Mouse (Mus musculus): Measurements from ENCODE around the gene Plxnc1. TPM values are rescaled to one million over a fixed set of nuclear protein-coding genes. Genes with fewer than 3 reads are reported as not detected.

Plxnc1 gene
- polyA plus RNA-seq, 2 experiments from 2014 or later = 23.6 to 29.0 TPM

GRCm38 (mm10) chr10:94811907-94812851 is 132.5 kb downstream of the Plxnc1 start:
- ATAC-seq = no peak

DNA sequence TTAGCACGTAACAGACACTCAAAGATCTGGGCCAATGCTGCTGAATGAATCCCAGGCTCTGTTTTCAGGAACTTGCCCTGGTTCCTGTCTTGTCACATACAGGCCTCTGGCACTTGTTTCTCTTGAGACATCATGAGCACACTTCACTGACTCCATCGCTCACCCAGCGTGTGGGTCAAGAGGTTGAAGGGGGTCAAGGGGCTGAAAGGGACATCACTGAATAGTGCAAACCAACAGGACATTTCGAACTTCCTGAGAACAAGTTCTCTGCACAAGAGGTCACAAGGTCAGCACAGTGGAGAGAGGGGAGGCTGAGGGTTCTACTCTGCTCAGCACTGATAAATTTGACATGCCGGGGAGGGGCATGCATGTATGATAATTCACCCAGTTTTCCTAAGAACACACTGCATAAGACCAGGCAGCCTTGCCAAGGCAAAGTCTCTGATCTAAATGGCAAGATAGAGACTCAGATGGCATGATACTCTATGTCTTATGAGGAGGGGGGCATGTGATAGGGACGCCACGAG is 134.6 kb downstream of the Plxnc1 start:
- no peak for ATAC-seq

DNA sequence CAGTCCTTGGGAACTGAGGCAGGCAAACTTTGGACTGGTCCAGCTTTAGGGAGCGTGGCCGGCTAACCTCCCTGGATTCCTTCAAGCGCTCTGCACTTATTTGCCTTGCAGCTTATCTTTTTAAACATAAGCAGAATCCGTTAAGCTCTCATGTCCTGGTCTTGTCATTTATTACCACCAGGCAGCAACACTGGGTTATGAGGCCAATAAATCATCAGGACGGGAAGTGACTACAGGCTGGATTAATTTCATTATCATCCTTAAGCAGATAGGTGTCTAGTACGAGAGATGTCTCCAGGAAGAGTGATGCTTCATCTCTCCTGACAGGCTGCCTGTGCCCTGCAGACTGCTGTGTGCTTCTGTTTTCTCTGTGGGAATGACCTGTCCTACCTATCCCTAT is 136.4 kb downstream of the Plxnc1 start:
- ATAC-seq = no peak

- ATAC-seq = no peak
Observed at GRCm38 (mm10) chr10:94807323-94807722, 137.3 kb downstream of the Plxnc1 start.

DNA sequence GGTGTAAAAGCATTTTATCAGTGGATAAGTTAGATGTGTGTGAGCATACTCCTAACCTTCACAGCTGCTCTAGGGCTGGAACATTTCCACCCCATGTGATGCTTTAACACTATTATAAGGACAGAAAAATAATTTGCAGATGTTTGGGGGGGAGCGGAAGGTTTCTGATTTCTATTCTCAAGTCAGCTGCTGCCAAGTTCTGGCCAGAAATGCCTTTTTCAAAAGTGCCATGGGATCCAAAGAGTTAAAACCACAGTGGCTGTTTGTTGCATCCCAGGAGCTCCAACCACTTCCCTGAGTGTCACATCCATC is 139.8 kb downstream of the Plxnc1 start:
- no peak for ATAC-seq

DNA sequence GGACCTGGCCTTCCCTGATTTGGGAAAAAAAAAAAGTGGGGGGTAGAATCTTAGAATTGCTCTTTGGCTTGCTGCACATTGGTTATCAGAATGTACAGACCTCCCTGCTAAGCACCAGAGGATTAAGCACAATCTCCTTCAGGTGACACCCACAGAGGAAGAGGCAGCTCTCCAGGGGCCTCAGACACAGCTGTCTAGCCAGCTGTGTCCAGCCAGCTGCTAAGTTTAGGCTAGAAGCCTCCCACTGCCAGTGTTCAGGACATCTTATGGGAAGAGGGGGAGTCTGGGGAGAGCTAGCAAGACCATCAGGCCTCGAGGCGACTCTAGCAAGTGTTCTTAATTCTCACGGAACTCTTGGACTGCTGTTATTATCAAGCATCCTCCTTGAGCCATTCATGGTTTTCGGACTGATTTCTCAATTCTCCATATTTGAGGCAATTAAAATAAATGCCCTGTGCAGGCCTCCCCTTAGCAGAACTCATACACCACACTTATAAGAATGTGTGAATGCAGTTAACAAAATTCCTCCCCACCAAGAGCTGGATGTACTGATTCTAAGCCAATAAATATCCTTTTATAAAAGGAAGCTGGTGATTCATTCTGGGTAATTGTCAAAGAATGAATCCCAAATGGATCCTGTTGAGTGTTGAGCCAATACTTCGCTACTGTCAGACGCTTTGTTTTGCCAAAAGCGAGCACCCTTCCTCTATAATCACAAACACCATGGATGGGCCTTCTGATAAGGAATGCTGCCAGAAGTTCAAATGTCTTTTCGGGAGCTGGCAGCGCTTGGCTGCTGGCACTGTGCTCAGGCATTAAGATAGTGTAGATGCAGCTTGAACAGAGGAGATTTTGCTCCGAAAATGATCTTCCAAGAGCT is 140.4 kb downstream of the Plxnc1 start:
- ATAC-seq = no peak

- ATAC-seq = no peak
Observed at GRCm38 (mm10) chr10:94800677-94801354, 143.8 kb downstream of the Plxnc1 start.

GRCm38 (mm10) chr10:94799485-94800239 is 145.0 kb downstream of the Plxnc1 start:
- ATAC-seq = no peak

DNA sequence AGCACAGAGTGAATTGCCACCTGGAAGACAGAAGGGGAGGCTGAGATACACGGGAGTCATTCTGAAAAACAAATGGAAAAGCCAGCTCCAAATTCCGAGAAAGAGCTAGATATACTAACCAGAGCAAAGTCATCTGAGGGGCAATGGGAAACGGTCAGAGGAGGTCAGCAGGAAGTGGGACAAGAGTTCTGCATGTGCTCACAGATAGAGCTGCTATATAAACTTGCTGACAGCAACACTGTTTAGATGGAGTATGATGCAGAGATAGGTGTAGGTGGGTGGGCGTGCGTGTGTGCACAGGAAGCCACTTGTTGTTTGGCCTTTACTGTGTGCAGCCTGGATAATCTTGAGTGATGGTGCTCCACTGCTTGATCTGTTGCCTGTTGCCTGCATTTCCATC is 146.5 kb downstream of the Plxnc1 start:
- ATAC-seq = no peak

DNA sequence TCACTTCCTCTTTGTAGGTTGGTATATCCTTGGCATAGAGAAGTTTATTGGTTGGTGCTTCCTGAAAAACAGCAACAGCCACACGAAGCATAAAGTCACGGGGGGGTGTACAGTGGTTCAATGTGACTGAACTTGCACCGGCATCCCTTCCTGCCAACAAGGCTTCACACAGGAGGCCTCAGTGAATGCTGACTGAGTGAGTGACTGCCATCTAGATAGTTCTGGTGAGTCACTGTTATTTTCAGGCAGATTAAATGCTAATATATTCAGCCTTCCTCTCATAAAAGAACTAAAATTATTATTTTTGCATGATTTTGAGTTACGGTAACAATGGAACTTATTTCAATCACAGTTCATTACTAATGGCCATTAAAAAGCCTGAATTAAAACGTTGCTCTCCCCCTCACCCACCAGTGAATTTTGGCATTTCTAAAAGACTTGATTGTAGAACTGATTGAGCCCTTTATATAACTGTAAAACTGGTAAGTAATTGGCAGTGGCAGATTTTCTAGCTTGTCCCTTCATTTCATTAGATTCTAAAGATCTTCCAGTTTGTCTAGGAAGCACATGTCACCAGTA is 149.9 kb downstream of the Plxnc1 start:
- ATAC-seq = no peak

DNA sequence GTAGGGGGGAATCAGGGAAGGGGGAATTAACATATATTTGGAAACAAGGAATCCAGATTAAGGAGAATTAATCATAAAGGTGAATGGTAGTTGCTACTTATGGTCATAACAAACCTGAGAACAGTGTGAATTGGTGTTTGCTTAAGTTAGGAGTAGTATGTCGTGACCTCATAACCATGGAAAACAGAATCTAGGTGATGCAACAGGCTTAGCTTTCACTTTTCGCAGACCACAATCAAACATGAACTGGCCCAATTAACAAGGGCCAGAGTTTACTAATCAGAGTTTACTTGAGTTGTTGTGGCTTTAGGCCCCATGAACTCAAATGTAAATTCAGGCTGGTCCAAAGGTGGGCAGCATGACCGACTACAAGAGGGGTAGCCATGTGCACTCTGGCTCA is 150.7 kb downstream of the Plxnc1 start:
- no peak for ATAC-seq

DNA sequence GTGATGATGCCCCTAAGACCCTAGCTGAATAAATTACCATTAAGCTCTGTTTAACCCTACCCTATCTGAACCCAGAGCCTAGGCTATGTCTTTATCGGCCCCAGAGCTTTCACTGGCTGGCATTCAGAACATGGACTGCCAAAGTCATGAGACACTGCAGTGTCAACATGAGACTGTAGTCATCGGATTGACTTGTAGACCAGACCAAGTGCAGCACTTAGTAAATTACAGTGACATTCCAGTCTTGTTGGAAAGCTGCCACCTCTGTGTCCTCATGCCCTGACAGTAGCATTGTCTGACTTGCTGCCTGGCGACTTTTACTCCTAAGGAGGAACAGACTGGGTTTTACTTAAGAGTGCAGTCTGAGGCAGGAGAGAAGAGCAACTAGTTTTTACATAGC is 155.4 kb downstream of the Plxnc1 start:
- no peak for ATAC-seq

DNA sequence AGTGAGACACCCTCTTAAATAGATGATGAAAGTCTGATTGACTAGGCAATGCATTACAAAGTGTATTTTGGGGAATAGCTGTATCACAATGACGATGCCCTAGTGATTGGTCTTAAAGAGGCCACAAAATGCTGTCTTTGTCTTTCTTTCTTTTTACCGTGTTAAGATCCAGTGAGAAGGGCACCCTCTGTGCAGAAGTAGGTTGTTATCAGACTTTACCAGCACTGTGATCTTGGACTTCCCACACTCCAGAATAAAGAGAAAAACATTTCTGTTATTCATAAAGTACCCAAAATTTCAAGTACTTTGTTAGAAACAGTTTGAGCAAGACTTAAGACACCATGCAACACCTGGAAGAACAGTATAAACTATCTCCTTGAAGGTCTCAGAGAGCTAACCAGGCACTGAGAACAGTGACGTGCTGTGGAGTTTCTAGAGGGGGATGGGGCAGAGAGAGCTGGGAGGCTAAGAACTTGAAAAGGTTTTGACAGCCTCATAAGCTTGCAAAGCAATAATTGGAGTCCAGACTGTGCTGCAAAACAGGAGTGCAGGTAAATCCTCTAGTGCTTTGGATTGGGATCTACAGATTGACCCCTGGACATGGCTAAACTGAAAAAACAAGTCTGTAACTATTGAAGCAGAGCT is 163.9 kb downstream of the Plxnc1 start:
- ATAC-seq = no peak

- ATAC-seq = no peak
Observed at GRCm38 (mm10) chr10:94779319-94779718, 165.3 kb downstream of the Plxnc1 start.

GRCm38 (mm10) chr10:94777576-94777975 is 167.1 kb downstream of the Plxnc1 start:
- no peak for ATAC-seq

GRCm38 (mm10) chr10:94771496-94771895 is 173.1 kb downstream of the Plxnc1 start:
- ATAC-seq = no peak

GRCm38 (mm10) chr10:94747011-94747410 is 197.6 kb downstream of the Plxnc1 start:
- no peak for ATAC-seq

DNA sequence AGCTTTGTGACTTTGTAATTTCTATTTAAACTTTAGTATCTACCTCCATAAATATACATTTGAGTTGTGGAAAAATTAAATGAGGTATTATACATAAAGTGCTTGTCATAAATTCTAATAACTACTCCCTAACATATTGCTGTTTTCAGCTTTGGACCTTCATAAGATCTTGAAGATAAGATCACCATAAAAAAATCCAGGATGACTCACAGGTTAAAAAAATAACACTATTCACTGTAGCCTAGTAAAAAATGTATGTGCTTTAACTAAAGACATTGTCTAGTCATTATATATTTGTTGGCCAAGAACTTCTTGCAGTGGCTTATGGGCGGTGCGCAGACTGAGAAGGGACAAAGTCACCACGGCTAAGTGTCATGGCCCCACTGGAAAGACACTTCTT is 203.2 kb downstream of the Plxnc1 start:
- ATAC-seq = no peak

All from CD4-positive, CD25-positive, alpha-beta regulatory T cell, adult 4 months (primary cell).